Mouse (Mus musculus): ENCODE data around the gene Gm7102. TPM values are rescaled to one million over a fixed set of nuclear protein-coding genes. Genes with fewer than 3 reads are reported as not detected.
"Not testable (repeated sequence)": the region's sequence is repeated elsewhere in the genome, so short reads cannot be mapped to it uniquely, and the experiment has no call there.

Gene Gm7102
- 0.20 and 0.33 TPM in 2 replicates for polyA plus RNA-seq (2016; fragmentation: Nextera tagmentation; extraction: Ambion mirVana)

- 0 out of 2 replicates have a peak within 1 kb of the TSS, but pooled peaks have one; percentile 30 for H3K9ac ChIP-seq
Measured at GRCm38 (mm10) chr19:61175756-61176324, at the start of gene Gm7102. Gene Gm7102 (minus strand): TSS chr19:61176309.

DNA sequence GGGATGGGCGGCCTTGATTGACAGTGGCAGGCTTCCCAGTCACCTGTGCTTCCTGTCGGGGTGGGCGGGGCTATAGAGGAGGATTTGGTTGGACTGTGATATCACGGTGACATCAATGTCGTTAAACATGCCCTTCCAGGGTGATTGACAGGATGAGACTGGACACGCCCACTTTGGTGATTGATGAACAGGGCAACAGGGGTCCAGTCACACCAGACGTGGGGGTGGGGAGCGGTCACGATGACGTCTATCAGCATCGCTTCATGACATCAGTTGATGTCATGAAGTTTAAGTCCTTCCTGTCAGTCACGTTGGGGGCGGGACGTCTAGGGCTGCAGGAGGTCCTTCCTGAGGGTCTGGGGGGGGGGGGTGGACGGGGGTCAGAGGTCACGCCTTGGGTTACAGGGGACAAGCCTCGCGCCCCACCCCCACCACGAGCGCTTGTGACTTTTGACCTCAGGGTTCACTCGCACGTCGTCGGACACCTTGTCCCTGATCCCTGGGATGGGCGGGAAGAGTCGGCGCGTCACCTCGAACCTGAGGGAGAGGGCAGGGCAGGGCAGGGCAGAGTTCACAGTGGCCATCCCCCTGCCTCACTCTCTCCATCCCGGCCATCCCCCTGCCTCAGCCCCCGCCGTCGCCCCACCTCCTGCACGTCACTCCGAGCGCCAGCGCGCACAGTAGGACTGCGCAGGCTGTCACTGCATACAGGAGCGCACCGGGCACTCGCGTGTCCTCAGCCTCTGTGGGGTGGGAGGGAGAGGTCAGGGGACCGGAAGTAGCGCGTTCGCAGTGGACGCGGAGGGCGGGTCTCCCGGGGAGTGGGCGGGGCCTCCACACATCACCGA is 48.8 kb upstream of the Gm7102 start:
- Histone ChIP-seq H3K27me3 (0 out of 2 replicates have a peak, but pooled peaks cover 3% of the 10 kb centered on the region), H3K36me3 (no peaks in the 10 kb centered on the region), H3K27ac (no peak overlapping the region), H3K4me1 (no peaks in the 10 kb centered on the region), H3K9ac (no peak overlapping the region), H3K9me3 (0 out of 2 replicates have a peak, but pooled peaks cover 10% of the 10 kb centered on the region), H3K4me2 (replicated peaks) (peak overlapping the region; percentile 60), H3K4me3 (peak overlapping the region; percentile 60)
- no peak for ATAC-seq (ENCODE audit: insufficient number of reproducible peaks, insufficient read depth, low FRiP score, low TSS enrichment)
- WGBS, result 25% methylated on average over 53 of the region's 53 CpGs

More at GRCm38 (mm10) chr19:61175756-61176324, at the start of gene Gm7102:
- 31% methylated on average over 39 of the region's 39 CpGs for WGBS
- Histone ChIP-seq H3K27me3 (no peaks in the 10 kb centered on the region), H3K4me1 (no peaks in the 10 kb centered on the region), H3K4me3 (peak within 1 kb of the TSS; percentile 33), H3K27ac (no peak within 1 kb of the TSS), H3K4me2 (replicated peaks) (peak within 1 kb of the TSS; percentile 50), H3K36me3 (no peaks in the 10 kb centered on the region), H3K9me3 (no peaks in the 10 kb centered on the region)
- no peak for ATAC-seq (ENCODE audit: insufficient number of reproducible peaks, insufficient read depth, low FRiP score, low TSS enrichment)

DNA sequence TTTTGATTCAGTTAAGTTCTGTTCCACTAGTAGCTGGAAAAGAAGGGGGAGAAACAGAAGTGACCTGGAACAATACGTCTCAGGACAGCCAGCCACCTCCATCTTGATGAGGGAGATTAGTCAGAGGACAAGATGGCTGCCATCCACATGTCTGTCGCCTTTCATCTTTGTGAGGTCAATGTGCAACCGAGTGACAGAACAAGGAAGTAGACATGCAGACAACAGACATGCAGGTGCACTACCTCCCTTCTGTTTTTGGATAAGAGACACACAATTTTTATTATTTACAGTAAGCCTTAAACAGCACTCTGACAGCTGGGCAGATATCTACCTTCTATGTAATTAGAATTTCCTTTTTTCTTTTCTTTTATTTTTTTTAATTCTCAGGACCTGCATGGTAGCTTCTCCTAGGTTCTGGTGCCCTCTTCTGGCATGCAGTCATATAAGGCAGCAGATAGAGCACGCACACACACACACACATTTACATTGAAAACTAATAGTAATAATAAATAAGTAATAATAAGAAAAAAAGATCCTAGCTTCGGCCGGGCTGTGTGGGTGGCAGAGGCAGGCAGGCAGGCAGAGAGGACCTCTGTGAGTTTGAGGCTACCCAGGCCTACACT is 47.7 kb upstream of the Gm7102 start:
- Histone ChIP-seq H3K27ac (no peak overlapping the region), H3K4me3 (no peak overlapping the region), H3K4me1 (no peaks in the 10 kb centered on the region), H3K4me2 (replicated peaks) (no peak overlapping the region), H3K9me3 (0 out of 2 replicates have a peak, but pooled peaks cover 10% of the 10 kb centered on the region), H3K9ac (no peak overlapping the region), H3K36me3 (no peaks in the 10 kb centered on the region), H3K27me3 (0 out of 2 replicates have a peak, but pooled peaks cover 3% of the 10 kb centered on the region)
- 91% methylated on average over 6 of the region's 6 CpGs for whole genome bisulfite sequencing
- ATAC-seq (ENCODE audit: insufficient number of reproducible peaks, insufficient read depth, low FRiP score, low TSS enrichment), result no peak

GRCm38 (mm10) chr19:61207506-61207905 is 31.4 kb upstream of the Gm7102 start:
- H3K4me3 ChIP-seq; H3K27ac ChIP-seq; H3K36me3 ChIP-seq; H3K27me3 ChIP-seq; H3K4me1 ChIP-seq; H3K4me2 ChIP-seq (replicated peaks); ATAC-seq (ENCODE audit: insufficient number of reproducible peaks, insufficient read depth, low FRiP score, low TSS enrichment); H3K9ac ChIP-seq; H3K9me3 ChIP-seq: not testable (repeated sequence)
- WGBS, result 85% methylated on average over 6 of the region's 6 CpGs

DNA sequence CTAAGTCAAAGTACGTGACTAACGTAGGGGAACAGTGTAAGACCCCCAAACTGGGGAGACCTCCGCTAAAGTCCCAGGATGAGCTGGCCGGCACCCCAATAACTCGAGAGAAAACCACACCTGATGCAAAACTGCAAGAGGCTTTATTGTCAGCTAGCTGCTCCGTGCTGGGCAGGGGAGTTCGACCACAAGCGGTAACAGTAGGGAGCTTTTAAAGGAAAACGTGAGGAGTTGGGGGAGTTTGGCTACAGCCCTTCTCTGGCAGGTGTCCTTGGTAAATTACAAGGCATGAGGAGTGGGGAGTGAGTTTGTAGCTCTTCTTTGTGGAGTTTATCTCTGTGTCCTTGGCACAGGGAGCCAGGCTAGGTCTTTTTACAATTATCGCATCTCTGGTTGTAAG is 23.7 kb upstream of the Gm7102 start:
- whole genome bisulfite sequencing, result 19% methylated on average over 10 of the region's 10 CpGs
- no peak overlapping the region for H3K4me3 ChIP-seq
- no peak overlapping the region for H3K27ac ChIP-seq
- no peak for ATAC-seq (ENCODE audit: insufficient number of reproducible peaks, insufficient read depth, low FRiP score, low TSS enrichment)
- no peaks in the 10 kb centered on the region for H3K9me3 ChIP-seq
- H3K4me1 ChIP-seq, result no peaks in the 10 kb centered on the region
- no peaks in the 10 kb centered on the region for H3K36me3 ChIP-seq
- no peak overlapping the region for H3K9ac ChIP-seq
- no peaks in the 10 kb centered on the region for H3K27me3 ChIP-seq
- H3K4me2 ChIP-seq (replicated peaks), result no peak overlapping the region

GRCm38 (mm10) chr19:61199316-61199715 is 23.2 kb upstream of the Gm7102 start:
- H3K4me1 ChIP-seq, result no peaks in the 10 kb centered on the region
- H3K4me3 ChIP-seq, result no peak overlapping the region
- H3K9ac ChIP-seq, result no peak overlapping the region
- no peaks in the 10 kb centered on the region for H3K27me3 ChIP-seq
- H3K36me3 ChIP-seq, result no peaks in the 10 kb centered on the region
- no peak overlapping the region for H3K27ac ChIP-seq
- no peak overlapping the region for H3K4me2 ChIP-seq (replicated peaks)
- no peaks in the 10 kb centered on the region for H3K9me3 ChIP-seq
- WGBS, result 12% methylated on average over 13 of the region's 13 CpGs
- no peak for ATAC-seq (ENCODE audit: insufficient number of reproducible peaks, insufficient read depth, low FRiP score, low TSS enrichment)

- not testable (repeated sequence) for H3K27me3 ChIP-seq; H3K27ac ChIP-seq; ATAC-seq (ENCODE audit: insufficient number of reproducible peaks, insufficient read depth, low FRiP score, low TSS enrichment); H3K4me1 ChIP-seq; H3K9ac ChIP-seq; H3K9me3 ChIP-seq; H3K4me2 ChIP-seq (replicated peaks); H3K4me3 ChIP-seq; H3K36me3 ChIP-seq
- WGBS, result 74% methylated on average over 2 of the region's 2 CpGs
Measured at GRCm38 (mm10) chr19:61183590-61183989, 7.5 kb upstream of the Gm7102 start, which contains the start of gene Gm6020. Gene Gm6020 (plus strand): TSS chr19:61183890.

- peak overlapping the region; percentile 38 for H3K4me3 ChIP-seq
- no peak overlapping the region for H3K27ac ChIP-seq
- H3K36me3 ChIP-seq, result no peaks in the 10 kb centered on the region
- H3K4me1 ChIP-seq, result no peaks in the 10 kb centered on the region
- ATAC-seq (ENCODE audit: insufficient number of reproducible peaks, insufficient read depth, low FRiP score, low TSS enrichment), result peak; percentile 69; the same call in 1 of the 2 replicates
- peak overlapping the region; percentile 38; the same call in 1 of the 2 replicates for H3K9ac ChIP-seq
- peak overlapping the region; percentile 78 for H3K4me2 ChIP-seq (replicated peaks)
- H3K27me3 ChIP-seq, result peaks cover 6% of the 10 kb centered on the region
- 7% methylated on average over 27 of the region's 27 CpGs for WGBS
- H3K9me3 ChIP-seq, result no peaks in the 10 kb centered on the region
Measured at GRCm38 (mm10) chr19:61151701-61152420, 24.2 kb downstream of the Gm7102 start.

- H3K9me3 ChIP-seq, result no peaks in the 10 kb centered on the region
- ATAC-seq (ENCODE audit: insufficient number of reproducible peaks, insufficient read depth, low FRiP score, low TSS enrichment), result no peak
- H3K4me1 ChIP-seq, result no peaks in the 10 kb centered on the region
- 6% methylated on average over 8 of the region's 8 CpGs for WGBS
- peak overlapping the region; percentile 78 for H3K4me2 ChIP-seq (replicated peaks)
- H3K9ac ChIP-seq, result 0 out of 2 replicates have a peak overlapping the region, but pooled peaks have one; percentile 38
- H3K27ac ChIP-seq, result no peak overlapping the region
- peaks cover 6% of the 10 kb centered on the region for H3K27me3 ChIP-seq
- no peaks in the 10 kb centered on the region for H3K36me3 ChIP-seq
- H3K4me3 ChIP-seq, result peak overlapping the region; percentile 38
Measured at GRCm38 (mm10) chr19:61151372-61151700, 24.8 kb downstream of the Gm7102 start.

DNA sequence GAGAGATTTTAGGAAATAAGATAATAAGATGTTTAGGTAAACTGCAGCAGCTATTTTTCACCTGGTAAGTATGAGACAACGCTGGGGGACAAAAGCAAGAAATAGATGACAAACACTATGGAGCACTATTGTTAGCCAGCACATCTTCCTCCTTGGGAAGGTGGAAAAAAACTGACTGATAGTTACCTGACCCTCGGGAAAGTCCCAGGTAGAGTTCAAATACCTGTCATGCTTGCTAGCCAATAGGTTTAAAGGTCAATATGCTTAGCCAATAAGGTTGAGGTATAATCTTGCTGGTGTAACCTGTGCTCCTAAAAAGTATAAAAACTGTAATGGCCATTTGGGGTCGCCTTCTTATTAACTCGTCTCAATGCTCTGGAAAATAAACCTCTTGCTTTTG is 34.8 kb downstream of the Gm7102 start:
- Histone ChIP-seq H3K4me1 (peaks cover 7% of the 10 kb centered on the region; the same call in 1 of the 2 replicates), H3K27me3 (no peaks in the 10 kb centered on the region), H3K27ac (no peak overlapping the region), H3K9me3 (no peaks in the 10 kb centered on the region), H3K36me3 (peaks cover 3% of the 10 kb centered on the region; the same call in 1 of the 2 replicates), H3K4me2 (replicated peaks) (peak overlapping the region; percentile 60), H3K4me3 (peak overlapping the region; percentile 87), H3K9ac (no peak overlapping the region)
- no peak for ATAC-seq (ENCODE audit: insufficient number of reproducible peaks, insufficient read depth, low FRiP score, low TSS enrichment)
- 18% methylated on average over 4 of the region's 4 CpGs for WGBS
